Mouse (Mus musculus): ENCODE data around the gene Vmn2r98. TPM values are rescaled to one million over a fixed set of nuclear protein-coding genes. Genes with fewer than 3 reads are reported as not detected.
"Not testable (repeated sequence)": the region's sequence is repeated elsewhere in the genome, so short reads cannot be mapped to it uniquely, and the experiment has no call there.

Vmn2r98 gene
- polyA plus RNA-seq (2014; fragmentation: Nextera tagmentation; extraction: Ambion mirVana), result not detected in 2 replicates

DNA sequence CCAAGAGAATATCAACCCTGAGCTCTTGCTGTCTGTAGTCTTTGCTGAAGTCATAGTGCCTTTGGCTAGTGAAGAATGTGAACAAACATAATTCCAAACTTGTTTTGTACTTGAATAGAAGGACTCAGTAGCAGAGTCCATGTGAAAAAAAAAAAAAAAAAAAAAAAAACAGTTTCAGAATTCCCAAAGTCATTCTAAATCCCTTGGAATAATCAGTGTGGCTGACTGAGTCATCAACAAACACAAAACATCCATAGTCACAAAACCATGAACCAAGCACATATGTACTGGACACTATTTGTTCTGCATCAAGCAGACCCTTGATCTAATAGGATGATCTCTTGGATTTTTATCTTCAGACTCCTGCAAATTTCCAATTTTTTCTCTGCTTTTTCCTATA, at the start of gene Vmn2r98:
Gene Vmn2r98, plus strand, starts transcription at position 301 of the 400 bp plus-strand sequence.
- H3K4me1 ChIP-seq (ENCODE audit: control insufficient read depth, insufficient read depth, low read length); ATAC-seq; DNase-seq (ENCODE audit: low spot score); H3K27ac ChIP-seq (ENCODE audit: low read depth, low read length); H3K4me2 ChIP-seq (ENCODE audit: low read length); H3K27me3 ChIP-seq (replicated peaks; ENCODE audit: control insufficient read depth, insufficient read depth, low read length); H3K9me3 ChIP-seq (replicated peaks; ENCODE audit: control insufficient read depth, low read length); H3K4me3 ChIP-seq (ENCODE audit: low read depth, low read length); H3K9ac ChIP-seq (ENCODE audit: low read length); H3K36me3 ChIP-seq (ENCODE audit: control insufficient read depth, insufficient read depth, low read length): not testable (repeated sequence)

DNA sequence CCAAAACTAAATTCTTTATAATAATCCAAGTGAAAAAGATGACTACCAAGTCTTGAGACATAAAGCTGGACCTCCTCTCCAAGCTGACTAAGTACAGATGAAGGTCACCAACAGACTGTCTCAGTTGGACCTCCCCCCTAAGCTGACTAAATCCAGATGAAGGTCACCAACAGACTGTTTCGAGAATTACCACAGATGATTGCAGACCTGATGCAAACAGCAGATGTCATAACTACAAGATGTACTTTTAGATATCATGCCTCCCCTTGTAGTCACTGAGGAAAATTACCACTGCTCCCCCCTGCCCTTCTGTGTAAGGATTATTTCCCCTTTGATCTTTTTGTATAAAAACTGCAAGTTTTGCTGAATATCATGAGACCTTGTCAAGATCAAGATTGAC, 21.8 kb upstream of the Vmn2r98 start:
- not testable (repeated sequence) for H3K27ac ChIP-seq (ENCODE audit: low read depth, low read length); DNase-seq (ENCODE audit: low spot score); H3K4me3 ChIP-seq (ENCODE audit: low read depth, low read length); H3K9me3 ChIP-seq (replicated peaks; ENCODE audit: control insufficient read depth, low read length); H3K4me2 ChIP-seq (ENCODE audit: low read length); H3K36me3 ChIP-seq (ENCODE audit: control insufficient read depth, insufficient read depth, low read length); H3K9ac ChIP-seq (ENCODE audit: low read length); H3K4me1 ChIP-seq (ENCODE audit: control insufficient read depth, insufficient read depth, low read length); H3K27me3 ChIP-seq (replicated peaks; ENCODE audit: control insufficient read depth, insufficient read depth, low read length); ATAC-seq
- WGBS, result 53% methylated on average over 1 of the region's 1 CpGs

DNA sequence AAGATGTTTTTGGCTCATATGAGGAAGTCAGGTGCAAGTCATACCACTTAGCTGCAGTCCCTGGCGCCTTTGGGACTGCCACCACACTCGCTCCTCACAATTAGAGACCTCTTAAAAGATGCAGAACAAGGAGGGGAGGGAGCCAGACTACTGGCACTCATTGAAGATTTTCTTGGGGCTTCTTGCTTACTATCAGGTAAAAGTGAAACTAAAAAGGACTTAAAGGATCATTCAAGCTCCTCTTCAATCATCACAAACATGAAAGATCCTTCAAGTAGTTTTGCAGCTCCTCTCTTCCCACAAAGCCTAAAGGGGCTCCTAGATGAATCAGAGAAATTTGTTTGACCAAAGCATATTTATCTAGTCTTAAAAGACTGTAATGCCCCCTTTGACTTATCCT, 21.3 kb upstream of the Vmn2r98 start:
- Histone ChIP-seq H3K4me1 (ENCODE audit: control insufficient read depth, insufficient read depth, low read length) (no peaks in the 10 kb centered on the region), H3K9me3 (replicated peaks; ENCODE audit: control insufficient read depth, low read length) (0 out of 2 replicates have a peak, but pooled peaks cover 6% of the 10 kb centered on the region), H3K4me3 (ENCODE audit: low read depth, low read length) (no peak overlapping the region), H3K36me3 (ENCODE audit: control insufficient read depth, insufficient read depth, low read length) (no peaks in the 10 kb centered on the region), H3K4me2 (ENCODE audit: low read length) (no peak overlapping the region), H3K9ac (ENCODE audit: low read length) (no peak overlapping the region), H3K27ac (ENCODE audit: low read depth, low read length) (no peak overlapping the region), H3K27me3 (replicated peaks; ENCODE audit: control insufficient read depth, insufficient read depth, low read length) (no peaks in the 10 kb centered on the region)
- no peak for ATAC-seq
- no peak for DNase-seq (ENCODE audit: low spot score)
- 55% methylated on average over 2 of the region's 2 CpGs for WGBS

- H3K9me3 ChIP-seq (replicated peaks; ENCODE audit: control insufficient read depth, low read length), result 0 out of 2 replicates have a peak, but pooled peaks cover 9% of the 10 kb centered on the region
- WGBS, result 65% methylated on average over 3 of the region's 3 CpGs
- DNase-seq (ENCODE audit: low spot score), result no peak
- H3K27me3 ChIP-seq (replicated peaks; ENCODE audit: control insufficient read depth, insufficient read depth, low read length), result no peaks in the 10 kb centered on the region
- no peak overlapping the region for H3K27ac ChIP-seq (ENCODE audit: low read depth, low read length)
- no peak overlapping the region for H3K9ac ChIP-seq (ENCODE audit: low read length)
- H3K4me3 ChIP-seq (ENCODE audit: low read depth, low read length), result no peak overlapping the region
- ATAC-seq, result no peak
- no peaks in the 10 kb centered on the region for H3K4me1 ChIP-seq (ENCODE audit: control insufficient read depth, insufficient read depth, low read length)
- no peak overlapping the region for H3K4me2 ChIP-seq (ENCODE audit: low read length)
- H3K36me3 ChIP-seq (ENCODE audit: control insufficient read depth, insufficient read depth, low read length), result no peaks in the 10 kb centered on the region
Observed at GRCm38 (mm10) chr17:19032721-19033120, 20.5 kb upstream of the Vmn2r98 start.

Other genes starting within 250 kb of the Vmn2r98 start
- gene Vmn2r97, start 139.2 kb upstream of the Vmn2r98 start, polyA plus RNA-seq (2014; fragmentation: Nextera tagmentation; extraction: Ambion mirVana), result not detected in 2 replicates